Mouse (Mus musculus): ENCODE data around the gene Arf1. TPM values are rescaled to one million over a fixed set of nuclear protein-coding genes. Genes with fewer than 3 reads are reported as not detected.

Gene Arf1
- total RNA-seq (2012; rRNA removed) (509 and 590 TPM in 2 replicates), total RNA-seq (2014; rRNA removed) (475 and 498 TPM in 2 replicates), polyA plus RNA-seq (2012; ENCODE audit: insufficient read length, low read depth) (680 and 733 TPM in 2 replicates)

DNA sequence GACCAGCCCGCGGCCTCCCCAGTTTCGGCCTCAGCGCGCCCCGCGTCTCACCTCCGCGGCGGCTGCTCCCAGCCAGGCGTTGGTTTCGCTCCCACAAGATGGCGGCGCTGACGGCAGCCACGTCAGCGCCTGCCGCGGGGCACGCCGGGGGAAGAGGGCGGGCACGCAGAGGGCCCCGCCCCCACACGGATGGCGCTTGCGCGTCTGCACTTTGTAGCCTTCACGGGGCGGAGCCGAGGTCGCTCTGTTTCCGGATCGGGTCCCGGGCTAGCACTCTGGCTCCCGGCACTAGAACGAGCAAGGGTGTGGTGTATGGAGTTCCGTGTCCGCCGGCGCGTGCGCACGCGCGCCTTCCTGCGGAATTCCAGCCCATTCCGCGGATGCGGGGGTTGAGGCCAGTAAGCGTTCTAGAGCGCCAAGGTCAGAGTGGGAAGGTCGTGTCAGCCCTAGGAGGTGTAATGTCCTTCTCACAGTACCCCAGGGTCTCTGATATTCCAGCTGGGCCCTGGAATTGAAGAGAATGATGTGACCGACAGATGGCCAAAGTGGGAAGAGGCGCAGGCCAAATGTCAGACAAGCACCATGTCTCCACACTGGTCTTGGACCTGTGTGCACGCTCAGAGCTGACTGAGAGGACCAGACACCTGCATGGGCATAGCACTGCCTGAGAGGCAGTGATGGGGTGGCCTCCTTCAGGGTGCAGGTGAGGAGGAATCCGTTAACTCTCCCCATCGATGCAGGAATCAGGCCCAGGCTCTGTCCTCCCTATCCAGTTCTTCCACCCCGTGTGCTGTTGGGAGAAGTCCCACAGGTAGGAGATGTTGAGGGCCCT, at the start of gene Arf1:
Gene Arf1, minus strand, starts transcription at position 149 of the 832 bp plus-strand sequence.
- Histone ChIP-seq H3K36me3 (replicated peaks in 1 of 2; ENCODE audit: control insufficient read depth in 1 of 2, insufficient read depth in 1 of 2, low read length in 1 of 2) (peaks cover 4 to 21% of the 10 kb centered on the region in 2 experiments), H3K9ac (ENCODE audit: insufficient read depth, low read depth) (peak within 1 kb of the TSS; percentile 99), H3K27ac (ENCODE audit: insufficient read depth, low read depth) (peak within 1 kb of the TSS; percentile 89), H3K79me2 (replicated peaks; ENCODE audit: control insufficient read depth, extremely low read depth, insufficient read depth, poor library complexity, severe bottlenecking) (peaks cover 45% of the 10 kb centered on the region), H3K4me3 (replicated peaks in 1 of 3; ENCODE audit: low read depth in 2 of 3, low read length in 2 of 3, poor library complexity in 1 of 3) (peak within 1 kb of the TSS; percentile 89 to 98 (median 91)), H3K4me2 (ENCODE audit: insufficient read depth, low read depth, poor library complexity, severe bottlenecking) (peak within 1 kb of the TSS; percentile 80), H3K4me1 (ENCODE audit: control insufficient read depth in 1 of 2, insufficient read depth in 2 of 2) (peaks cover 9 to 52% of the 10 kb centered on the region in 2 experiments), H3K9me3 (replicated peaks; ENCODE audit: low read length) (no peaks in the 10 kb centered on the region), H3K27me3 (replicated peaks) (no peaks in the 10 kb centered on the region)
- dilution Hi-C loops (cut with MboI; ENCODE audit: extremely low pct_ligation_motif_present, extremely low pct_unique_long_range_greater_than_20kb, low sequenced_read_pairs) = no loop called here
- peak; percentile 97 for DNase-seq (ENCODE audit: extremely low read depth)
- peak; percentile 73; the same call in 1 of the 2 replicates for TF ChIP-seq MXI1 (IDR thresholded peaks at IDR 0.05; ENCODE audit: low read depth, low read length)
- TF ChIP-seq MAX (IDR thresholded peaks at IDR 0.05; ENCODE audit: low read length) = peak; percentile 52; the same call in 1 of the 2 replicates
- peak; percentile 96 for TF ChIP-seq TCF12 (IDR thresholded peaks at IDR 0.05; ENCODE audit: low read depth, low read length)
- no peak for TF ChIP-seq SIN3A (IDR thresholded peaks at IDR 0.05; ENCODE audit: low read length)
- peak; percentile 41; the same call in 1 of the 2 replicates for TF ChIP-seq MAFK (IDR thresholded peaks at IDR 0.05; ENCODE audit: insufficient replicate concordance, low read length)
- TF ChIP-seq KAT2A (IDR thresholded peaks at IDR 0.05; ENCODE audit: insufficient replicate concordance, low read length) = peak; percentile 76; the same call in 1 of the 2 replicates
- TF ChIP-seq CHD2 (IDR thresholded peaks at IDR 0.05; ENCODE audit: low read length) = peak; percentile 15; the same call in 1 of the 2 replicates
- TF ChIP-seq NRF1 (IDR thresholded peaks at IDR 0.05; ENCODE audit: low read depth, low read length) = peak; percentile 95
- peak; percentile 82 for TF ChIP-seq TBP (conservative IDR thresholded peaks at IDR 0.05; ENCODE audit: low read depth, low read length)
- TF ChIP-seq EP300 (IDR thresholded peaks at IDR 0.05; ENCODE audit: low read length) = no peak
- TF ChIP-seq POLR2AphosphoS2 (IDR thresholded peaks at IDR 0.05; ENCODE audit: low read depth, low read length) = peak; percentile 77; the same call in 1 of the 2 replicates
- peak; percentile 97 for TF ChIP-seq ELF1 (IDR thresholded peaks at IDR 0.05; ENCODE audit: low read depth, low read length)
- TF ChIP-seq ZMIZ1 (IDR thresholded peaks at IDR 0.05; ENCODE audit: low read depth, low read length) = peak; percentile 95
- peak; percentile 87 for TF ChIP-seq MEF2A (IDR thresholded peaks at IDR 0.05; ENCODE audit: borderline replicate concordance, low read depth, low read length)
- peak; percentile 85 for TF ChIP-seq BHLHE40 (IDR thresholded peaks at IDR 0.05; ENCODE audit: low read depth, low read length)
- TF ChIP-seq CTCF (conservative IDR thresholded peaks at IDR 0.05 in 1 of 2, IDR thresholded peaks at IDR 0.05 in 1 of 2; ENCODE audit: low read depth in 2 of 2, low read length in 2 of 2) = no peak
- peak; percentile 88 for TF ChIP-seq HCFC1 (IDR thresholded peaks at IDR 0.05; ENCODE audit: low read depth, low read length)
- TF ChIP-seq POLR2A (IDR thresholded peaks at IDR 0.05; ENCODE audit: low read depth, low read length) = peak; percentile 98
- TF ChIP-seq IRF4 (IDR thresholded peaks at IDR 0.05; ENCODE audit: low read depth, low read length) = no peak; the same call in 1 of the 2 replicates
- 0 out of 2 replicates have a peak, but pooled peaks have one; percentile 8 for TF ChIP-seq ZNF384 (IDR thresholded peaks at IDR 0.05; ENCODE audit: low read depth, low read length)
- no peak for TF ChIP-seq JUND (conservative IDR thresholded peaks at IDR 0.05; ENCODE audit: low read depth, low read length)
- TF ChIP-seq NELFE (IDR thresholded peaks at IDR 0.05; ENCODE audit: low read depth, low read length) = peak; percentile 97
- TF ChIP-seq UBTF (IDR thresholded peaks at IDR 0.05; ENCODE audit: low read depth, low read length) = peak; percentile 87; the same call in 1 of the 2 replicates
- TF ChIP-seq ZC3H11A (IDR thresholded peaks at IDR 0.05; ENCODE audit: low read depth, low read length) = no peak
- in situ Hi-C loops (cut with MboI; ENCODE audit: low pct_ligation_motif_present, low pct_unique_long_range_greater_than_20kb, low sequenced_read_pairs) = no loop called here
